Mouse (Mus musculus) olfactory bulb, adult 2 months (tissue): ENCODE measurements around the gene Strn4. TPM values are rescaled to one million over a fixed set of nuclear protein-coding genes. Genes with fewer than 3 reads are reported as not detected.
A peak's percentile ranks its signal among the peaks of the same experiment; 100 is the strongest.

Experiments used
- H3K27ac ChIP-seq: fragments of 200-500 bp; 2 replicates; pipeline ENCODE4 v1.5.1; 2012; ENCODE audit warnings: low read depth, low read length; ENCODE audit not compliant: insufficient read depth
- H3K4me1 ChIP-seq: fragments of 200-500 bp; 2 replicates; pipeline ENCODE4 v1.6.1; 2012; ENCODE audit warnings: low read length; ENCODE audit not compliant: control insufficient read depth, insufficient read depth
- H3K4me3 ChIP-seq: fragments of 200-500 bp; 2 replicates; pipeline ENCODE4 v1.5.1; 2012; ENCODE audit warnings: mild to moderate bottlenecking, low read depth, low read length, moderate library complexity; ENCODE audit not compliant: insufficient read depth
- CTCF ChIP-seq: fragments of 200-500 bp; IDR thresholded peaks from 2 replicates; pipeline ENCODE4 v1.5.1; 2012; ENCODE audit warnings: low read depth, mild to moderate bottlenecking, low read length, moderate library complexity; ENCODE audit not compliant: insufficient read depth
- POLR2A ChIP-seq: fragments of 200-500 bp; IDR thresholded peaks from 2 replicates; pipeline ENCODE4 v1.6.1; 2012; ENCODE audit warnings: mild to moderate bottlenecking, low read depth, low read length, moderate library complexity; ENCODE audit not compliant: insufficient read depth
- WGBS: fragments of 180-500 bp; shearing (Covaris S2); methylation state at CpG from one replicate; pipeline ENCODE4 v1.1.7; 2018; 5-methylcytosine and 5-hydroxymethylcytosine counted together
- polyA plus RNA-seq: library from polyadenylated mRNA; stranded (reverse); fragments of >200 nt; gene quantifications from 2 replicates; pipeline ENCODE4 v1.2.4, GENCODE M21; 2012; ENCODE audit warnings: low replicate concordance; ENCODE audit not compliant: missing spikeins, insufficient read depth, insufficient read length

Gene Strn4
- not detected in 2 replicates for polyA plus RNA-seq

- Histone ChIP-seq H3K4me1 (peaks cover 32% of the 10 kb centered on the region), H3K4me3 (peak within 1 kb of the TSS; percentile 76), H3K27ac (peak within 1 kb of the TSS; percentile 88)
- WGBS, result 0% methylated on average over 1 of the region's 1 CpGs
- TF ChIP-seq POLR2A, result no peak
- TF ChIP-seq CTCF, result no peak
Observed at GRCm38 (mm10) chr7:16815351-16815941, at the start of gene Strn4. TSS of gene Strn4 (plus strand) at chr7:16815889.

- no peak for TF ChIP-seq POLR2A
- 47% methylated on average over 2 of the region's 2 CpGs for WGBS
Observed at GRCm38 (mm10) chr7:16766443-16766842, 49.2 kb upstream of the Strn4 start.

GRCm38 (mm10) chr7:16775888-16776287 lies 39.8 kb upstream of the Strn4 start:
- WGBS, result 70% methylated on average over 5 of the region's 5 CpGs
- Histone ChIP-seq H3K27ac (no peak overlapping the region), H3K4me3 (no peak overlapping the region), H3K4me1 (peaks cover under 1% of the 10 kb centered on the region; the same call in 1 of the 2 replicates)
- TF ChIP-seq CTCF, result no peak
- no peak for TF ChIP-seq POLR2A

More at GRCm38 (mm10) chr7:16766443-16766842, 49.2 kb upstream of the Strn4 start:
- Histone ChIP-seq H3K27ac (no peak overlapping the region), H3K4me3 (no peak overlapping the region), H3K4me1 (peaks cover 7% of the 10 kb centered on the region; the same call in 1 of the 2 replicates)

- H3K4me1 ChIP-seq, result peaks cover 22% of the 10 kb centered on the region
- no peak overlapping the region for H3K4me3 ChIP-seq
- no peak overlapping the region for H3K27ac ChIP-seq
- TF ChIP-seq CTCF (no peak), POLR2A (no peak)
- 69% methylated on average over 5 of the region's 5 CpGs for WGBS
Observed at GRCm38 (mm10) chr7:16780076-16780475, 35.6 kb upstream of the Strn4 start.

- WGBS, result 3% methylated on average over 34 of the region's 34 CpGs
- no peak for TF ChIP-seq CTCF
- TF ChIP-seq POLR2A, result peak; percentile 47
- Histone ChIP-seq H3K27ac (no peak within 1 kb of the TSS), H3K4me1 (peaks cover 22% of the 10 kb centered on the region), H3K4me3 (peak within 1 kb of the TSS; percentile 50)
Observed at GRCm38 (mm10) chr7:16780825-16781554, 34.7 kb upstream of the Strn4 start, which contains the start of gene Slc1a5. TSS of gene Slc1a5 (plus strand) at chr7:16781340.

GRCm38 (mm10) chr7:16781555-16781815 lies 34.2 kb upstream of the Strn4 start:
- 1% methylated on average over 10 of the region's 10 CpGs for WGBS
- Histone ChIP-seq H3K27ac (no peak overlapping the region), H3K4me1 (peaks cover 22% of the 10 kb centered on the region), H3K4me3 (peak overlapping the region; percentile 50)
- TF ChIP-seq CTCF (no peak), POLR2A (no peak)

GRCm38 (mm10) chr7:16781816-16782554 lies 33.7 kb upstream of the Strn4 start:
- WGBS, result 2% methylated on average over 60 of the region's 60 CpGs

GRCm38 (mm10) chr7:16782555-16783125 lies 33.0 kb upstream of the Strn4 start:
- H3K4me3 ChIP-seq, result peak overlapping the region; percentile 50
- H3K4me1 ChIP-seq, result peaks cover 22% of the 10 kb centered on the region
- H3K27ac ChIP-seq, result no peak overlapping the region
- TF ChIP-seq CTCF (no peak), POLR2A (no peak)
- 55% methylated on average over 11 of the region's 11 CpGs for WGBS

More at GRCm38 (mm10) chr7:16781816-16782554, 33.7 kb upstream of the Strn4 start:
- Histone ChIP-seq H3K4me3 (peak overlapping the region; percentile 50), H3K4me1 (peaks cover 22% of the 10 kb centered on the region), H3K27ac (no peak overlapping the region)
- TF ChIP-seq POLR2A, result no peak
- TF ChIP-seq CTCF, result no peak

GRCm38 (mm10) chr7:16783224-16783688 lies 32.4 kb upstream of the Strn4 start:
- 69% methylated on average over 10 of the region's 10 CpGs for WGBS
- Histone ChIP-seq H3K4me1 (peaks cover 22% of the 10 kb centered on the region), H3K27ac (no peak overlapping the region), H3K4me3 (0 out of 2 replicates have a peak overlapping the region, but pooled peaks have one; percentile 2)
- no peak for TF ChIP-seq CTCF
- TF ChIP-seq POLR2A, result no peak
